Mouse (Mus musculus) myocyte (in vitro differentiated cells): Measurements from ENCODE around the gene Upk2.

Experiments
- E2F4 ChIP-seq: IDR thresholded peaks from one replicate; pipeline ENCODE4 v1.6.1; 2011; ENCODE audit warnings: mild to moderate bottlenecking, control low read depth, moderate library complexity; ENCODE audit not compliant: insufficient read depth
- MAX ChIP-seq: IDR thresholded peaks from one replicate; pipeline ENCODE4 v1.6.1; 2011; ENCODE audit warnings: low read depth, mild to moderate bottlenecking, control low read depth
- MYOG ChIP-seq, 3 experiments: IDR thresholded peaks; one replicate each; pipeline ENCODE4 v1.6.1; 2011; ENCODE audit warnings: control low read depth in 2 of 3, low read depth in 2 of 3, mild to moderate bottlenecking in 2 of 3; ENCODE audit not compliant: insufficient read length in 2 of 3, control insufficient read depth in 1 of 3, insufficient read depth in 1 of 3
- POLR2A ChIP-seq: IDR thresholded peaks from one replicate; pipeline ENCODE4 v1.6.1; 2011; ENCODE audit warnings: low read depth, mild to moderate bottlenecking, control low read depth, moderate library complexity; ENCODE audit not compliant: insufficient read length
- POLR2AphosphoS2 ChIP-seq: IDR thresholded peaks from one replicate; pipeline ENCODE4 v1.6.1; 2011; ENCODE audit warnings: low read depth, control low read depth; ENCODE audit not compliant: insufficient read length
- REST ChIP-seq: IDR thresholded peaks from one replicate; pipeline ENCODE4 v1.6.1; 2011; ENCODE audit warnings: mild to moderate bottlenecking, control low read depth, moderate library complexity; ENCODE audit not compliant: insufficient read depth, insufficient read length
- SRF ChIP-seq: IDR thresholded peaks from one replicate; pipeline ENCODE4 v1.6.1; 2011; ENCODE audit warnings: low read depth; ENCODE audit not compliant: control insufficient read depth, insufficient read length
- TCF12 ChIP-seq: IDR thresholded peaks from one replicate; pipeline ENCODE4 v1.6.1; 2011; ENCODE audit warnings: mild to moderate bottlenecking, control low read depth; ENCODE audit not compliant: poor library complexity, insufficient read depth, severe bottlenecking
- TCF3 ChIP-seq: IDR thresholded peaks from one replicate; pipeline ENCODE4 v1.6.1; 2011; ENCODE audit warnings: low read depth, control low read depth; ENCODE audit not compliant: insufficient read length
- USF1 ChIP-seq: IDR thresholded peaks from one replicate; pipeline ENCODE4 v1.6.1; 2011; ENCODE audit warnings: low read depth, mild to moderate bottlenecking, control low read depth, moderate library complexity

- TF ChIP-seq MYOG (IDR thresholded peaks at IDR 0.05; ENCODE audit: control insufficient read depth in 1 of 3, insufficient read depth in 1 of 3, insufficient read length in 2 of 3, low read depth in 2 of 3) (no peak), POLR2A (no peak), POLR2AphosphoS2 (no peak), REST (no peak), MAX (no peak), SRF (no peak), E2F4 (no peak), TCF3 (no peak), USF1 (no peak), TCF12 (no peak)
Observed at GRCm38 (mm10) chr9:44495810-44496344, 41.1 kb upstream of the Upk2 start.
